Mouse (Mus musculus) liver, embryonic 13.5 days (tissue): ENCODE results near the gene Zscan10. TPM values are rescaled to one million over a fixed set of nuclear protein-coding genes. Genes with fewer than 3 reads are reported as not detected.
"Not testable (repeated sequence)": the region's sequence is repeated elsewhere in the genome, so short reads cannot be mapped to it uniquely, and the experiment has no call there.

Experiments used
- ATAC-seq: fragments of 200-750 bp; cut with Nextera tagmentation; 2 replicates; pipeline ENCODE4 v1.8.0; 2017; ENCODE audit warnings: low read depth, mild to moderate bottlenecking, moderate number of reproducible peaks, moderate library complexity
- DNase-seq: peaks from one replicate; pipeline ENCODE4 v3.0.0; 2022
- H3K27ac ChIP-seq: fragments of 300-500 bp; sonication (generic); 2 replicates; pipeline ENCODE4 v1.5.1; 2015; ENCODE audit warnings: moderate library complexity, mild to moderate bottlenecking, inconsistent platforms
- H3K27me3 ChIP-seq: fragments of 300-500 bp; sonication (generic); 2 replicates; pipeline ENCODE4 v1.6.1; 2015; ENCODE audit warnings: mild to moderate bottlenecking, inconsistent platforms
- H3K36me3 ChIP-seq: fragments of 300-500 bp; sonication (generic); 2 replicates; pipeline ENCODE4 v1.6.1; 2015; ENCODE audit warnings: mild to moderate bottlenecking, inconsistent platforms
- H3K4me1 ChIP-seq: fragments of 300-500 bp; sonication (generic); replicated peaks from 2 replicates; pipeline ENCODE4 v1.6.1; 2015; ENCODE audit warnings: inconsistent platforms
- H3K4me2 ChIP-seq: fragments of 300-500 bp; sonication (generic); 2 replicates; pipeline ENCODE4 v1.6.1; 2015; ENCODE audit warnings: inconsistent platforms, mild to moderate bottlenecking, moderate library complexity
- H3K4me3 ChIP-seq: fragments of 300-500 bp; sonication (generic); replicated peaks from 2 replicates; pipeline ENCODE4 v1.5.1; 2015; ENCODE audit warnings: mild to moderate bottlenecking, inconsistent platforms
- H3K9ac ChIP-seq: fragments of 300-500 bp; sonication (generic); 2 replicates; pipeline ENCODE4 v1.6.1; 2015; ENCODE audit warnings: mild to moderate bottlenecking, inconsistent platforms
- H3K9me3 ChIP-seq: fragments of 300-500 bp; sonication (generic); replicated peaks from 2 replicates; pipeline ENCODE4 v1.6.1; 2016; ENCODE audit warnings: inconsistent platforms
- WGBS: fragments of 180-500 bp; shearing (Covaris S2); methylation state at CpG from one replicate; pipeline ENCODE4 v1.1.7; 2015; ENCODE audit not compliant: insufficient replicate concordance; 5-methylcytosine and 5-hydroxymethylcytosine counted together
- polyA plus RNA-seq: library from polyadenylated mRNA; unstranded; fragments of >200 nt; fragmentation: Nextera tagmentation; extraction: Ambion mirVana; gene quantifications from 2 replicates; pipeline ENCODE4 v1.2.1, GENCODE M21; 2015

Zscan10 gene
- polyA plus RNA-seq, 1 experiment from 2014 or later: not detected

DNA sequence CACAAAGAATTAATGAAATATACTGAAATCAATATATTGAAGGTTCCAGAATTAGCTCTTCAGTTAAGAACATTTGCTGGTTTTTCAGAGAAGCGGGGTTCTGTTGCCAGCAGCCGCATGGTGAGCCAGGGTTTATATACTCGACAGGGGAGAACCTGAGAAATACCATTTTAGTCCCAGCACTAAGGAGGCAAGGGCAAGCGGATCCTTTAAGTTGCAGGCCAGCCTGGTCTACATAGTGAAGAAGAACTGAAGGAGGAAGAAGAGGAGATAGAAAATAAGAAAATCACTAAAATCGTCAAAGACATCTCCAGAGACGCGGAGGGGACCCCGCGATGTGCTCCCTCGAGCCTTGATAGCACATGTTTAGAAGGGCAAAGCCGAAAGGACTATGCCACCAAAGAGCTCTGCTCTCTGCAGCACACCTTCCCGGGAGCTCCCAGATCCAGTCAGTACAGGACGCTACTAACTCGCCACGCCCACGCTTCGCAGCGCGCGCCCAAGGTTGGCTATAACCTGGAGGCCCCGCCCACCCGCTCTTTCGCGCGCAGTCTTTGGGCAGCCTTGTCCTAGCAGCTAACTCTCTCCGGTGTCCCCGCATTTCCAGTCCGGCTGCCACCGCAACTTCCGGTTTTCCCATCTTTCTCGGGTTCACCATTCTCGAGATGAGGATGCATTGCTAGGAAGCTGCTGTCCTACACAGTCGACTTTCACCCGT is 8.3 kb upstream of the Zscan10 start:
- Histone ChIP-seq H3K4me2 (peak overlapping the region; percentile 76), H3K36me3 (no peaks in the 10 kb centered on the region), H3K27me3 (no peaks in the 10 kb centered on the region), H3K27ac (peak overlapping the region; percentile 35; the same call in 1 of the 2 replicates), H3K4me3 (peak overlapping the region; percentile 64), H3K9ac (peak overlapping the region; percentile 57), H3K9me3 (no peaks in the 10 kb centered on the region), H3K4me1 (peaks cover 14% of the 10 kb centered on the region)
- WGBS: 7% methylated on average over 34 of the region's 34 CpGs
- ATAC-seq (peak; percentile 100), DNase-seq (peak; percentile 95)

DNA sequence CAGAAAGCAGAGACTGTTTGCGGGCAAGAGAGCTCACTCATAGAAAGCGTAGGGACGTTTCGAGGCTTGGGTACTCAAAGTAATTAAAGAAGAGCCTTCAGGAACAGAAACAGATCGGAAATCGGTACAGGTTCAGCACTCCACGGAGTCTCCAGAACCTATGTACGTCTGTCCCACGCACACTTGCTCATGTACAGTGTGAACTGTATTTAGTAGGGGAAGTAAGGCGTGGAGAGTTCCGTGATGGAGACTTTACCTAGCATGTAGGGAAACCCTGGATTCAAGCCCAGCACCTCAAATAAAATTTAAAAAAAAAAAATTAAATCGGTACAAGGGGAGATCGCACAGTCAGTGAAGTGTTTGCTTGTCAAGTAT is 7.7 kb upstream of the Zscan10 start:
- H3K27ac ChIP-seq: peak overlapping the region; percentile 35
- peak overlapping the region; percentile 57 for H3K9ac ChIP-seq
- peak; percentile 66 for ATAC-seq
- DNase-seq: no peak
- 9% methylated on average over 13 of the region's 13 CpGs for WGBS
- peak overlapping the region; percentile 76 for H3K4me2 ChIP-seq
- no peaks in the 10 kb centered on the region for H3K9me3 ChIP-seq
- H3K27me3 ChIP-seq: no peaks in the 10 kb centered on the region
- peak overlapping the region; percentile 64 for H3K4me3 ChIP-seq
- no peaks in the 10 kb centered on the region for H3K36me3 ChIP-seq
- H3K4me1 ChIP-seq: peaks cover 14% of the 10 kb centered on the region

DNA sequence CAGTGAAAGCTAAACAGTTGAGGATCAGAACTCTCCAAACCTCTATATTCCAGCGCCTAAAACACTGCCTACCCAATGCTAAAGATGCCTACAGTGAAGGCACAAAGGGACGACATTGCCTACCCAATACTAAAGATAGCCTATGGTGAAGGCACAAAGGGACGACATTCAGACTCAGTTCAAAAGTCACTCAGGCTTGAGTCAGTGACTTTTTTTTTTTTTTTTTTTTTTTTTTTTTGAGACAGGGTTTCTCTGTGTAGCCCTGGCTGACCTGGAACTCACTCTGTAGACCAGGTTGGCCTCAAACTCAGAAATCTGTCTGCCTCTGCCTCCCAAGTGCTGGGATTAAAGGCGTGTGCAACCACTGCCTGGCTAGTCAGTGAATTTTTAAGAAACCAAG is 5.5 kb upstream of the Zscan10 start:
- not testable (repeated sequence) for H3K27me3 ChIP-seq, H3K9ac ChIP-seq, DNase-seq, H3K9me3 ChIP-seq, H3K27ac ChIP-seq, H3K4me3 ChIP-seq, H3K36me3 ChIP-seq, ATAC-seq, H3K4me2 ChIP-seq
- H3K4me1 ChIP-seq: peaks cover 34% of the 10 kb centered on the region
- 65% methylated on average over 4 of the region's 4 CpGs for WGBS

DNA sequence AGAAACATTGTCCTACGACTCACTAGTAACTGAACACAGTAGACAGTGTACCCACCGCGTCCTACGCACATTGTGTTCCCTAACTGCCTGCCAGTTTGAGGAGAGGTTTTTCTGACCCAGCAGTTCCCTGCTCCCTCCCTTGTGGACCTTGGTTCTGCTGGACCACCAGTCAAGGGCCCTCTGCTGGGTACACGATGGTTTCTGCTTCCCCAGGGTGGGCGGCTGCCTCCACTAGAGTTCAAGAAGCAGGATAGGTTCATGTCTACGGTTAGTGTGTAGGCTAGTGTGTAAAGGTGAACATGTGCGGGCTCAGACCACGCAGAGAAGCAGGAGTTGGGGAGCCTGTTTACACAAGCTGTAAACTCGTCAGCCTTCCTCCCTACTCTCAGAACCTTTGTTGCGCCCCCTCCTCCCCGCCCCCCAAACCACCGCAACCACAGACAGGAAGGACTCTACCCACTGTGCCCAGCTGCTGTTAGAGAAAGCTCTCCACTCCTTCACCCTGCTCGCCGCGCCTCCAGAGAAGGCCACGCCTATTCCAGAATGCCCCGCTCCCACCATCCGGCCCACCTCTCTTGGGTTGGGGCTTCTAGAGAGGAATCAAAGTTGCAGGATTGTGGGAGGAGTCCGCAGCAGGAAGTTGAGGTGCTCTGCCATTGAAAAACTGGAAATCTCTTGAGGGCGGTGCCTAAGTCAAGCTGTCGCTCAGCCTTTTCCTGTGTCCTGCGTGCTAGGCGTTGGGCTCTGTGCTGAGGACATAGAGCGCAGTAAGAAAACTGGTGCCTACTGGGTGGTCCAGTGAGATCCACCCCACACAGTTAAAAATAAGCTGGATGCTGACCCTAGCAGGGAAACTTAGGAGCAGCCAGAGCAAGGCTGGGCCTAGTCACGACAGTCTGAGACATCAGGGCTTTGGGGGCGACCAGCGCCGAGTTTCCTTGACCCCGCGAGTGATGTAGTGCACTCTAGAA is 1.8 kb upstream of the Zscan10 start, which contains the start of gene Zfp13:
Zfp13 (minus strand) TSS at position 906 of the 971 bp plus-strand sequence.
- ATAC-seq: peak; percentile 91
- peak; percentile 78 for DNase-seq
- WGBS: 4% methylated on average over 31 of the region's 31 CpGs
- Histone ChIP-seq H3K4me3 (peak within 1 kb of the TSS; percentile 58), H3K27me3 (no peaks in the 10 kb centered on the region), H3K4me2 (peak within 1 kb of the TSS; percentile 73), H3K27ac (peak within 1 kb of the TSS; percentile 72), H3K36me3 (no peaks in the 10 kb centered on the region), H3K9me3 (no peaks in the 10 kb centered on the region), H3K4me1 (peaks cover 22% of the 10 kb centered on the region), H3K9ac (peak within 1 kb of the TSS; percentile 66)

DNA sequence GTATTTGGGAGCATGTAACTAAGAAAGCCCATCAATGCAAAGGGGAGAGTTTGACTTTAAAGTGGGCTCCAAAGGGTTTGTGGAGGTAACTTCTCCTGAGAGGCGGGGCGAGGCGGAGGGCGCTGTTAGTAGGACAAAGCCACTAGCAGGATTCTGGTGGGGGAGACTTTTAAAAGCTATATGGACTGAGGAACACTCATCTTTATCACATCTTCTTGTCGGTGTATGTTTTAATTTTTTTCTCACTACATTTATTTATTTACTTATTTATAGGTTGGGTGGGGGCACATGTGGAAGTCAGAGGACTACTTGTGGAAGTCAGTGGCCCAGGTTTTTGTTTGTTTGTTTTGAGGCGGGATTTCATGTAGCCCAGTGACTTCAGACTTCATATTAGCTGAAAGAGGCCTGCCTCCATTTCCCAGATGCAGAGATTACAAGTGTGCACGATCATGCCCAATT is 1.0 kb upstream of the Zscan10 start:
- peak; percentile 1; the same call in 1 of the 2 replicates for ATAC-seq
- H3K9me3 ChIP-seq: no peaks in the 10 kb centered on the region
- WGBS: 22% methylated on average over 7 of the region's 7 CpGs

DNA sequence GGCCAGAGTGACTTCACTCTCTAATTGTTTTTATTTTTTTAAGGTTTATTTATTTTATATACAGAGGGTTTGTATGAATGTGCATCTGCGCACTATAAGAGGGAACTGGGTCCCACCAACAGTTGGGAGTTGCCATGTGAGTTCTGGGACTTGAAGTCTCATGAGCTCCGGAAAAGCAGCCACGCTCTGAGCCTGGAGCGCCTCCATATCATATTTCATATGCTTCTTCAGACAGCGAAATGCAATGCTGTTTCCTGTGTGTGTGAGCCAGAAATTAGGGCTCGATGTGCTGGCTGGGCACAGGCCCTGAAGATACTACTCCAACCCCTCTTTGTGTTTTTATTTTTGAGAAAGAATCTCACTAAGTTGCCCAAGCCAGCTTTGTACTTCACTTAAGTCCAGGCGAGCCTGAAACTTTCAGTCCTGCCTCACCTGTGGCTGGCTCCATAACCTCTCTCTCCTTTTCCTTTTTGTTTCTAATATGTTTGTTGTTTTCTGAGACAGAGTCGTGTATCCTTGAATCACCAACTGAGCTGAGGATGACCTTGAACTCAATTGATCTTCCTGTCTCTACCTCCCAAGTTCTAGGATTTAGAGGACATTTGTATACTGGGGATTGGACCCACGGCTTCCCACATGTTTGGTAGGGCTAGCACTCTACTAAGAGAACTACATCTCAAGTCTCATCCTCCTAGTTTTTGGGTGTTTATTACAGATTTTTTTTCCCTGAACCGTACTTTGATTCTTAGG is 1.4 kb downstream of the Zscan10 start:
- H3K27me3 ChIP-seq: no peaks in the 10 kb centered on the region
- no peak overlapping the region for H3K9ac ChIP-seq
- ATAC-seq (no peak), DNase-seq (no peak)
- no peaks in the 10 kb centered on the region for H3K36me3 ChIP-seq
- no peak overlapping the region for H3K4me3 ChIP-seq
- H3K4me1 ChIP-seq: peaks cover 22% of the 10 kb centered on the region
- no peak overlapping the region for H3K27ac ChIP-seq
- no peaks in the 10 kb centered on the region for H3K9me3 ChIP-seq
- H3K4me2 ChIP-seq: no peak overlapping the region
- 54% methylated on average over 10 of the region's 10 CpGs for WGBS

More for the DNA sequence above, 1.0 kb upstream of the Zscan10 start:
- H3K4me2 ChIP-seq: peak overlapping the region; percentile 73
- peak; percentile 54 for DNase-seq
- peak overlapping the region; percentile 69 for H3K27ac ChIP-seq
- H3K4me1 ChIP-seq: peaks cover 22% of the 10 kb centered on the region
- no peaks in the 10 kb centered on the region for H3K36me3 ChIP-seq
- H3K9ac ChIP-seq: peak overlapping the region; percentile 66
- H3K4me3 ChIP-seq: peak overlapping the region; percentile 58
- H3K27me3 ChIP-seq: no peaks in the 10 kb centered on the region

DNA sequence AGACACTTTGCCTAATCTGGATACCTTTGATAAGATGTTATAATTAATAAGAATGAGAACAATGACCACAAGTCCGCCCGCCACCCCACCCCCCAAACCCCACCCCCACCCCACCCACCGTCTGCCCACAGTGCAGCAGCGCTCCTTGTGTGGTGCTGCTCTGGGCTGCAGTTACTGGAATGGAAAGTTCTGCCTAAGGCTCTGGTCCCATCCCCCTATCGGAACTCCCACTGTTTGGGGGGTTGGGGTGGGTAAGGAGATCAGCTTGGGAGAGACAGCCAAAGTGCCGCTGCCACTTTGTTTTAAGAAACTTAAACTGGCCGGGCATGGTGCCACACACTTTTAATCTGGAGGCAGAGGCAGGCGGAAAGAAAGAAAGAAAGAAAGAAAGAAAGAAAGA is 2.4 kb downstream of the Zscan10 start:
- Histone ChIP-seq H3K27me3 (no peaks in the 10 kb centered on the region), H3K9me3 (no peaks in the 10 kb centered on the region), H3K36me3 (no peaks in the 10 kb centered on the region), H3K4me3 (no peak overlapping the region), H3K4me2 (no peak overlapping the region), H3K4me1 (peaks cover 22% of the 10 kb centered on the region), H3K9ac (no peak overlapping the region), H3K27ac (no peak overlapping the region)
- WGBS: 26% methylated on average over 8 of the region's 8 CpGs
- no peak for ATAC-seq
- DNase-seq: no peak

DNA sequence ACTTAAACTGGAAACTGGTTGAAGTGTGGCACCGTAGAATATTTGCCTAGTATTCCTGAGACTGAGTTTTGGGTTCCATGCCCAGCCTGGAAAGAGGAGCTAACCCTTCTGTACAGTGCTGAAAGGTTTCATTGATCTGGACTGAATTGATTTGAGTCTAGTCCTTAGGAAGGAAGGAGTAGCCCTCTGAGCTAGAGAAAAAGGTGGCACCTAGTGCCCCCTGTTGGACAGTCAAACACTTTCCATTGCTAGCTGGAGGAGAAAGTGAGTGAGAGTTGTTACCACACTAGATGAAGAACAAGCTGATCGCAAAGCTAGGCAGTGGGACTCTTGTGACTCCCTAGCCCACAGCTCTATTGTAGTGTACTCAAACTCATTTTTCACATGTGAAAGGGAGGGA is 2.9 kb downstream of the Zscan10 start:
- no peak overlapping the region for H3K27ac ChIP-seq
- no peaks in the 10 kb centered on the region for H3K9me3 ChIP-seq
- H3K27me3 ChIP-seq: no peaks in the 10 kb centered on the region
- H3K9ac ChIP-seq: no peak overlapping the region
- WGBS: 41% methylated on average over 2 of the region's 2 CpGs
- H3K4me2 ChIP-seq: no peak overlapping the region
- no peak overlapping the region for H3K4me3 ChIP-seq
- DNase-seq: no peak
- no peaks in the 10 kb centered on the region for H3K36me3 ChIP-seq
- H3K4me1 ChIP-seq: peaks cover 18% of the 10 kb centered on the region
- ATAC-seq: no peak

DNA sequence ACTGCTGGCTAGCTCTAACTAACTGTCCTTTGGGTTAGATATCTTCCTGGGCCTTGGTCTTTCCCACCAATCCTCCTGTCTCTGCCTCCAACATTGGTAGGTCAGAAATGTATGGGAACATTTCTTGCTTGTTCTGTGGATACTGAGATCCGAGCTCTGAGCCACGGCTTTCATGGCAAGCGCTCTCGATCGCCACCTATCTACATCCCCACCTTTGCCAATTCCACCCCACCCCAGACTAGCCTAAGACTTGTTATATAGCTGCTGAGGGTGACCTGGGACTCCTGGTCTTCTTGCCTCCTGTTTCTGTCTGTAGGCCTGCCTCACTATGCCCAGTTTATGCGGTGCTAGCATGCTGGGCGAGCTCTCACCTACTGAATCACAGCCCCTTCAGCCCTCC is 3.7 kb downstream of the Zscan10 start:
- Histone ChIP-seq H3K36me3 (no peaks in the 10 kb centered on the region), H3K9ac (no peak overlapping the region), H3K4me1 (peaks cover 10% of the 10 kb centered on the region), H3K4me2 (no peak overlapping the region), H3K9me3 (no peaks in the 10 kb centered on the region), H3K27me3 (no peaks in the 10 kb centered on the region), H3K27ac (no peak overlapping the region), H3K4me3 (no peak overlapping the region)
- DNase-seq: no peak
- ATAC-seq: no peak
- 60% methylated on average over 7 of the region's 7 CpGs for WGBS

DNA sequence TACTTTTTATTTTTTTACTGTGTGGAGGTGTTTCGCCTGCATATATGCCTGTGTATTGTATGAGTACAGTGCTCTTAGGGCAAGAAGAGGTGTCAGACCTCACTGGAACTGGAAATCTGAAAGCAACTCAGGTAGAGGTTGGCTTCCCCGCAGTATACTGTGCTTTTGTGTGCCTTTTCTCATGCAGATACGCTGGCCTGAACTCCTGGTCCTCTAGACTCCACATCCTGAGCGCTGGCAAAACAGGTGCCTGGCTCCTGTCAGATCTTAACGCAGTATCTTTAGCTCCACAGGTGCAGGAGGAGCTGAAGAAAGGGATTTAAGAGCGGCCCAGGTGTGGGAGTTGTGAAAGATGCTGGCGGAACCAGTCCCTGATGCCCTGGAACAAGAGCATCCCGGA is 4.6 kb downstream of the Zscan10 start:
- Histone ChIP-seq H3K27me3 (no peaks in the 10 kb centered on the region), H3K4me3 (no peak overlapping the region), H3K9me3 (no peaks in the 10 kb centered on the region), H3K9ac (no peak overlapping the region), H3K36me3 (no peaks in the 10 kb centered on the region), H3K4me2 (no peak overlapping the region), H3K27ac (no peak overlapping the region), H3K4me1 (peaks cover 2% of the 10 kb centered on the region)
- whole genome bisulfite sequencing: 65% methylated on average over 8 of the region's 8 CpGs
- DNase-seq (no peak), ATAC-seq (no peak)

DNA sequence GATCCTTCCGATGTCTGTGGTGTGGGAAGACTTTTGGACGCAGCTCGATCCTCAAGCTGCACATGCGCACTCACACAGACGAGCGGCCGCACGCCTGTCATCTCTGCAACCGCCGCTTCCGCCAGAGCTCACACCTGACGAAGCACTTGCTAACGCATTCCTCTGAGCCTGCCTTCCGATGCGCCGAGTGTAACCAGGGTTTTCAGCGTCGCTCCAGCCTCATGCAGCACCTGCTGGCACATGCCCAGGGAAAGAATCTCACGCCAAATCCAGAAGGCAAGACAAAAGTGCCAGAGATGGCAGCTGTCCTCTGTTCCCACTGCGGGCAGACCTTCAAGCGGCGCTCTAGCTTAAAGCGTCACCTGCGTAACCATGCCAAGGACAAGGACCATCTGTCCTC is 9.0 kb downstream of the Zscan10 start:
- Histone ChIP-seq H3K9me3 (no peaks in the 10 kb centered on the region), H3K9ac (no peak overlapping the region), H3K27ac (no peak overlapping the region), H3K4me3 (no peak overlapping the region), H3K4me1 (no peaks in the 10 kb centered on the region), H3K36me3 (no peaks in the 10 kb centered on the region), H3K27me3 (no peaks in the 10 kb centered on the region), H3K4me2 (no peak overlapping the region)
- ATAC-seq (no peak), DNase-seq (no peak)
- 84% methylated on average over 24 of the region's 24 CpGs for WGBS
